8 mouse cellular contexts compared by ENCODE assay signal in the genomic region with DNA sequence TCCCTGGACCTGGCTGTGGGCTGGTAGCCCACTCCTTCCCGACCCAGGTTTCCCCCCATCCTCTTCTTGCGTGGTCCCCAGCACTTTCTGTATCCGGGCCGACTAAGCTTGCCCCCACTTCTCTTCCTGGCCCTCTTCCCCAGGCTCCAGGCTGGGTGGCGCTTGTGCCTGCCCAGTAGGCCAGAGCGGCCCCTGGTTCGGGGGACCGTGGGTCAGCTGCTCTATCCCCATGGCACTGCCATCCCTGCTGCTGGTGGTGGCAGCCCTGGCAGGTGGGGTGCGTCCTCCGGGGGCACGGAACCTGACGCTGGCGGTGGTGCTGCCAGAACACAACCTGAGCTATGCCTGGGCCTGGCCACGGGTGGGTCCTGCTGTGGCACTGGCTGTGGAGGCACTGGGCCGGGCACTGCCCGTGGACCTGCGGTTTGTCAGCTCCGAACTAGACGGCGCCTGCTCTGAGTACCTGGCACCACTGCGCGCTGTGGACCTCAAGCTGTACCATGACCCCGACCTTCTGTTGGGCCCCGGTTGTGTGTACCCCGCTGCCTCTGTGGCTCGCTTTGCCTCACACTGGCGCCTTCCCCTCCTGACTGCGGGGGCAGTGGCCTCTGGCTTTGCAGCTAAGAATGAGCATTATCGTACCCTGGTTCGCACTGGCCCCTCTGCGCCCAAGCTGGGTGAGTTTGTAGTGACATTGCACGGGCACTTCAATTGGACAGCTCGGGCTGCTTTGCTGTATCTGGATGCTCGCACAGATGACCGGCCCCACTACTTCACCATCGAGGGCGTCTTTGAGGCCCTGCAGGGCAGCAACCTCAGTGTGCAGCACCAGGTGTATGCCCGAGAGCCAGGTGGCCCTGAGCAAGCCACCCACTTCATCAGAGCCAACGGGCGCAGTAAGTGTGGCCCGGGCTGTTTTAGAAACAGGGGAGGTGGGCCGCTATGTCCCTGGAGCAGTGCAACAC. TPM values are rescaled to one million over a fixed set of nuclear protein-coding genes. Genes with fewer than 3 reads are reported as not detected.
DNase-seq lines count a peak whose midpoint lies in the region; ATAC-seq and TF ChIP-seq lines count a peak whose summit lies in the region.

No protein-coding gene starts in this region.

- H3K36me3 ChIP-seq in lung, embryonic 14.5 days (ENCODE audit: insufficient read depth) = no peaks in the 10 kb centered on the region
- H3K36me3 ChIP-seq in forebrain, embryonic 15.5 days = no peaks in the 10 kb centered on the region
- H3K36me3 ChIP-seq in midbrain, embryonic 12.5 days = no peaks in the 10 kb centered on the region

- peak overlapping the region; percentile 87 for H3K4me2 ChIP-seq in lung, embryonic 14.5 days
- peak overlapping the region; percentile 86 for H3K4me2 ChIP-seq in forebrain, embryonic 15.5 days (replicated peaks)
- H3K4me2 ChIP-seq in midbrain, embryonic 12.5 days (replicated peaks) = peak overlapping the region; percentile 80

- peaks cover 11% of the 10 kb centered on the region for H3K27me3 ChIP-seq in lung, embryonic 14.5 days (ENCODE audit: insufficient read depth, low read length)
- H3K27me3 ChIP-seq in forebrain, embryonic 15.5 days = no peaks in the 10 kb centered on the region
- H3K27me3 ChIP-seq in midbrain, embryonic 12.5 days = peaks cover 23% of the 10 kb centered on the region

- ATAC-seq in lung, embryonic 14.5 days (ENCODE audit: insufficient read depth) = peak; percentile 19; the same call in 1 of the 2 replicates
- ATAC-seq in forebrain, embryonic 15.5 days (replicated peaks) = peak; percentile 6; the same call in 1 of the 2 replicates
- no peak for ATAC-seq in midbrain, embryonic 12.5 days (ENCODE audit: low FRiP score, low read depth)

- 0 out of 2 replicates have a peak, but pooled peaks cover 7% of the 10 kb centered on the region for H3K4me1 ChIP-seq in lung, embryonic 14.5 days (ENCODE audit: insufficient read depth)
- H3K4me1 ChIP-seq in forebrain, embryonic 15.5 days = peaks cover 29% of the 10 kb centered on the region
- peaks cover 34% of the 10 kb centered on the region for H3K4me1 ChIP-seq in midbrain, embryonic 12.5 days

- DNase-seq in lung, embryonic 14.5 days = peak; percentile 15
- no peak for DNase-seq in lung, postnatal 14 days
- DNase-seq in cerebellum, adult 11-12 months = peak; percentile 71
- DNase-seq in kidney, adult 18-20 months = peak; percentile 39
- no peak for DNase-seq in frontal cortex, postnatal 25 days (ENCODE audit: low spot score in 2 of 2)
- no peak for DNase-seq in layer of hippocampus, adult 18-20 months (ENCODE audit: low spot score in 2 of 2)

- 41% methylated on average over 42 of the region's 42 CpGs for WGBS in lung, embryonic 14.5 days
- 48% methylated on average over 42 of the region's 42 CpGs for WGBS in forebrain, embryonic 15.5 days
- 44% methylated on average over 42 of the region's 42 CpGs for WGBS in midbrain, embryonic 12.5 days

- H3K27ac ChIP-seq in lung, embryonic 14.5 days (ENCODE audit: low read depth) = peak overlapping the region; percentile 65; the same call in 1 of the 2 replicates
- peak overlapping the region; percentile 82 for H3K27ac ChIP-seq in forebrain, embryonic 15.5 days (replicated peaks)
- H3K27ac ChIP-seq in midbrain, embryonic 12.5 days (replicated peaks) = peak overlapping the region; percentile 86

- H3K9ac ChIP-seq in lung, embryonic 14.5 days = peak overlapping the region; percentile 84
- peak overlapping the region; percentile 96 for H3K9ac ChIP-seq in forebrain, embryonic 15.5 days (replicated peaks)
- peak overlapping the region; percentile 90 for H3K9ac ChIP-seq in midbrain, embryonic 12.5 days (replicated peaks)

- no peak for TF ChIP-seq CTCF in lung, embryonic 14.5 days (IDR thresholded peaks at IDR 0.05; ENCODE audit: low read depth)

- H3K4me3 ChIP-seq in lung, embryonic 14.5 days (ENCODE audit: low read depth, low read length) = peak overlapping the region; percentile 67
- peak overlapping the region; percentile 71 for H3K4me3 ChIP-seq in forebrain, embryonic 15.5 days
- peak overlapping the region; percentile 68 for H3K4me3 ChIP-seq in midbrain, embryonic 12.5 days

- no peaks in the 10 kb centered on the region for H3K9me3 ChIP-seq in lung, embryonic 14.5 days (ENCODE audit: low read depth, low read length)
- H3K9me3 ChIP-seq in forebrain, embryonic 15.5 days = no peaks in the 10 kb centered on the region
- H3K9me3 ChIP-seq in midbrain, embryonic 12.5 days = no peaks in the 10 kb centered on the region

RNA-seq across cellular contexts. Expression of a gene that starts 0.5 kb away (rescaled TPM):
- 11.2 and 13.7 TPM in 2 replicates for polyA plus RNA-seq in lung, embryonic 14.5 days (2014; fragmentation: Nextera tagmentation; extraction: Ambion mirVana)
- 12.7 and 15.4 TPM in 2 replicates for polyA plus RNA-seq in forebrain, embryonic 15.5 days (2015; fragmentation: Nextera tagmentation; extraction: Ambion mirVana)
- polyA plus RNA-seq in midbrain, embryonic 12.5 days (2016; fragmentation: Nextera tagmentation; extraction: Ambion mirVana) = 24.9 TPM in 2 replicates
- total RNA-seq in layer of hippocampus, adult 18-20 months (2021) = 10 to 100 TPM; 47.2 to 52.7 TPM

RNA-seq across cellular contexts. Expression of a gene that starts 21.2 kb away (rescaled TPM):
- polyA plus RNA-seq in lung, embryonic 14.5 days (2014; fragmentation: Nextera tagmentation; extraction: Ambion mirVana) = 0.68 and 1.6 TPM in 2 replicates
- polyA plus RNA-seq in forebrain, embryonic 15.5 days (2015; fragmentation: Nextera tagmentation; extraction: Ambion mirVana) = 4.3 and 6.7 TPM in 2 replicates
- 3.9 TPM in 2 replicates for polyA plus RNA-seq in midbrain, embryonic 12.5 days (2016; fragmentation: Nextera tagmentation; extraction: Ambion mirVana)
- total RNA-seq in layer of hippocampus, adult 18-20 months (2021) = 1 to 10 TPM; 1.4 to 2.3 TPM

RNA-seq across cellular contexts. Expression of a gene that starts 24.0 kb away (rescaled TPM):
- 84.0 and 97.7 TPM in 2 replicates for polyA plus RNA-seq in lung, embryonic 14.5 days (2014; fragmentation: Nextera tagmentation; extraction: Ambion mirVana)
- polyA plus RNA-seq in forebrain, embryonic 15.5 days (2015; fragmentation: Nextera tagmentation; extraction: Ambion mirVana) = 65.5 and 74.0 TPM in 2 replicates
- polyA plus RNA-seq in midbrain, embryonic 12.5 days (2016; fragmentation: Nextera tagmentation; extraction: Ambion mirVana) = 70.6 and 71.8 TPM in 2 replicates
- 10 to 100 TPM; 31.3 to 36.7 TPM for total RNA-seq in layer of hippocampus, adult 18-20 months (2021)

RNA-seq across cellular contexts. Expression of a gene that starts 36.5 kb away (rescaled TPM):
- 2.8 and 3.5 TPM in 2 replicates for polyA plus RNA-seq in lung, embryonic 14.5 days (2014; fragmentation: Nextera tagmentation; extraction: Ambion mirVana)
- 16.2 TPM in 2 replicates for polyA plus RNA-seq in forebrain, embryonic 15.5 days (2015; fragmentation: Nextera tagmentation; extraction: Ambion mirVana)
- 11.9 and 14.7 TPM in 2 replicates for polyA plus RNA-seq in midbrain, embryonic 12.5 days (2016; fragmentation: Nextera tagmentation; extraction: Ambion mirVana)
- total RNA-seq in layer of hippocampus, adult 18-20 months (2021) = 10 to 100 TPM; 68.2 to 72.1 TPM

RNA-seq across cellular contexts. Expression of a gene that starts 36.7 kb away (rescaled TPM):
- 3.2 and 3.4 TPM in 2 replicates for polyA plus RNA-seq in lung, embryonic 14.5 days (2014; fragmentation: Nextera tagmentation; extraction: Ambion mirVana)
- polyA plus RNA-seq in forebrain, embryonic 15.5 days (2015; fragmentation: Nextera tagmentation; extraction: Ambion mirVana) = 1.6 and 1.7 TPM in 2 replicates
- polyA plus RNA-seq in midbrain, embryonic 12.5 days (2016; fragmentation: Nextera tagmentation; extraction: Ambion mirVana) = 2.8 and 2.9 TPM in 2 replicates
- 1 to 10 TPM; 1.5 to 1.8 TPM for total RNA-seq in layer of hippocampus, adult 18-20 months (2021)

Comparison
In these comparisons a context has a peak if more than half of its experiments do, and no peak if none do; other contexts are left out.
1. DNase-seq: peak in lung, embryonic 14.5 days (single experiment), cerebellum, adult 11-12 months (single experiment) and kidney, adult 18-20 months (single experiment); none in lung, postnatal 14 days (single experiment), frontal cortex, postnatal 25 days (0 of 2) and layer of hippocampus, adult 18-20 months (0 of 2).
2. Peak in every context shown above with its lines, with median percentiles within 50 percentile points of each other: H3K27ac ChIP-seq, H3K4me2 ChIP-seq, H3K4me3 ChIP-seq and H3K9ac ChIP-seq.